Mouse (Mus musculus): Measurements from ENCODE around the gene Rragc. TPM values are rescaled to one million over a fixed set of nuclear protein-coding genes. Genes with fewer than 3 reads are reported as not detected.

Rragc gene
- polyA plus RNA-seq, 1 experiment, result 31.2 TPM

GRCm38 (mm10) chr4:123957891-123958290 lies 40.6 kb downstream of the Rragc start:
- TF ChIP-seq POLR2A (IDR thresholded peaks at IDR 0.05; ENCODE audit: borderline replicate concordance, control insufficient read depth, low read depth, low read length) (no peak), CTCF (IDR thresholded peaks at IDR 0.05; ENCODE audit: control insufficient read depth, insufficient read depth, low read length) (no peak)
- no peak overlapping the region for H3K27ac ChIP-seq (ENCODE audit: control insufficient read depth, insufficient read depth, low read depth, low read length, poor library complexity)
- 62% methylated on average over 4 of the region's 4 CpGs for whole genome bisulfite sequencing

GRCm38 (mm10) chr4:123960955-123961354 lies 43.7 kb downstream of the Rragc start:
- 58% methylated on average over 4 of the region's 4 CpGs for WGBS
- H3K4me1 ChIP-seq (ENCODE audit: control insufficient read depth, insufficient read depth, low read length), result no peaks in the 10 kb centered on the region

More at GRCm38 (mm10) chr4:123957891-123958290, 40.6 kb downstream of the Rragc start:
- no peaks in the 10 kb centered on the region for H3K4me1 ChIP-seq (ENCODE audit: control insufficient read depth, insufficient read depth, low read length)
- no peak overlapping the region for H3K4me3 ChIP-seq (replicated peaks; ENCODE audit: control insufficient read depth, low read depth, low read length)

GRCm38 (mm10) chr4:123962721-123963120 lies 45.5 kb downstream of the Rragc start:
- WGBS, result 56% methylated on average over 9 of the region's 9 CpGs
- no peak for TF ChIP-seq CTCF (IDR thresholded peaks at IDR 0.05; ENCODE audit: control insufficient read depth, insufficient read depth, low read length)
- TF ChIP-seq POLR2A (IDR thresholded peaks at IDR 0.05; ENCODE audit: borderline replicate concordance, control insufficient read depth, low read depth, low read length), result no peak
- no peak overlapping the region for H3K4me3 ChIP-seq (replicated peaks; ENCODE audit: control insufficient read depth, low read depth, low read length)
- no peak overlapping the region for H3K27ac ChIP-seq (ENCODE audit: control insufficient read depth, insufficient read depth, low read depth, low read length, poor library complexity)
- H3K4me1 ChIP-seq (ENCODE audit: control insufficient read depth, insufficient read depth, low read length), result no peaks in the 10 kb centered on the region

More at GRCm38 (mm10) chr4:123960955-123961354, 43.7 kb downstream of the Rragc start:
- Histone ChIP-seq H3K27ac (ENCODE audit: control insufficient read depth, insufficient read depth, low read depth, low read length, poor library complexity) (no peak overlapping the region), H3K4me3 (replicated peaks; ENCODE audit: control insufficient read depth, low read depth, low read length) (no peak overlapping the region)
- TF ChIP-seq POLR2A (IDR thresholded peaks at IDR 0.05; ENCODE audit: borderline replicate concordance, control insufficient read depth, low read depth, low read length) (no peak), CTCF (IDR thresholded peaks at IDR 0.05; ENCODE audit: control insufficient read depth, insufficient read depth, low read length) (no peak)

- Histone ChIP-seq H3K4me3 (replicated peaks; ENCODE audit: control insufficient read depth, low read depth, low read length) (no peak overlapping the region), H3K27ac (ENCODE audit: control insufficient read depth, insufficient read depth, low read depth, low read length, poor library complexity) (no peak overlapping the region), H3K4me1 (ENCODE audit: control insufficient read depth, insufficient read depth, low read length) (no peaks in the 10 kb centered on the region)
- 78% methylated on average over 8 of the region's 8 CpGs for WGBS
- TF ChIP-seq CTCF (IDR thresholded peaks at IDR 0.05; ENCODE audit: control insufficient read depth, insufficient read depth, low read length), result no peak
- TF ChIP-seq POLR2A (IDR thresholded peaks at IDR 0.05; ENCODE audit: borderline replicate concordance, control insufficient read depth, low read depth, low read length), result no peak
Observed at GRCm38 (mm10) chr4:123968663-123969321, 51.5 kb downstream of the Rragc start.

- TF ChIP-seq POLR2A (IDR thresholded peaks at IDR 0.05; ENCODE audit: borderline replicate concordance, control insufficient read depth, low read depth, low read length) (no peak), CTCF (IDR thresholded peaks at IDR 0.05; ENCODE audit: control insufficient read depth, insufficient read depth, low read length) (no peak)
- no peaks in the 10 kb centered on the region for H3K4me1 ChIP-seq (ENCODE audit: control insufficient read depth, insufficient read depth, low read length)
- 50% methylated on average over 7 of the region's 7 CpGs for WGBS
- H3K4me3 ChIP-seq (replicated peaks; ENCODE audit: control insufficient read depth, low read depth, low read length), result no peak overlapping the region
- H3K27ac ChIP-seq (ENCODE audit: control insufficient read depth, insufficient read depth, low read depth, low read length, poor library complexity), result no peak overlapping the region
Observed at GRCm38 (mm10) chr4:123969458-123969857, 52.2 kb downstream of the Rragc start.

GRCm38 (mm10) chr4:123971059-123971458 lies 53.8 kb downstream of the Rragc start:
- Histone ChIP-seq H3K4me3 (replicated peaks; ENCODE audit: control insufficient read depth, low read depth, low read length) (no peak overlapping the region), H3K4me1 (ENCODE audit: control insufficient read depth, insufficient read depth, low read length) (no peaks in the 10 kb centered on the region), H3K27ac (ENCODE audit: control insufficient read depth, insufficient read depth, low read depth, low read length, poor library complexity) (no peak overlapping the region)
- TF ChIP-seq POLR2A (IDR thresholded peaks at IDR 0.05; ENCODE audit: borderline replicate concordance, control insufficient read depth, low read depth, low read length) (no peak), CTCF (IDR thresholded peaks at IDR 0.05; ENCODE audit: control insufficient read depth, insufficient read depth, low read length) (peak; percentile 40; the same call in 1 of the 2 replicates)
- whole genome bisulfite sequencing, result 78% methylated on average over 4 of the region's 4 CpGs

- no peak for TF ChIP-seq POLR2A (IDR thresholded peaks at IDR 0.05; ENCODE audit: borderline replicate concordance, control insufficient read depth, low read depth, low read length)
- TF ChIP-seq CTCF (IDR thresholded peaks at IDR 0.05; ENCODE audit: control insufficient read depth, insufficient read depth, low read length), result no peak
- WGBS, result 25% methylated on average over 29 of the region's 29 CpGs
- no peaks in the 10 kb centered on the region for H3K4me1 ChIP-seq (ENCODE audit: control insufficient read depth, insufficient read depth, low read length)
- H3K27ac ChIP-seq (ENCODE audit: control insufficient read depth, insufficient read depth, low read depth, low read length, poor library complexity), result no peak overlapping the region; the same call in 1 of the 2 replicates
- no peak overlapping the region for H3K4me3 ChIP-seq (replicated peaks; ENCODE audit: control insufficient read depth, low read depth, low read length)
Observed at GRCm38 (mm10) chr4:123972423-123973049, 55.3 kb downstream of the Rragc start.

DNA sequence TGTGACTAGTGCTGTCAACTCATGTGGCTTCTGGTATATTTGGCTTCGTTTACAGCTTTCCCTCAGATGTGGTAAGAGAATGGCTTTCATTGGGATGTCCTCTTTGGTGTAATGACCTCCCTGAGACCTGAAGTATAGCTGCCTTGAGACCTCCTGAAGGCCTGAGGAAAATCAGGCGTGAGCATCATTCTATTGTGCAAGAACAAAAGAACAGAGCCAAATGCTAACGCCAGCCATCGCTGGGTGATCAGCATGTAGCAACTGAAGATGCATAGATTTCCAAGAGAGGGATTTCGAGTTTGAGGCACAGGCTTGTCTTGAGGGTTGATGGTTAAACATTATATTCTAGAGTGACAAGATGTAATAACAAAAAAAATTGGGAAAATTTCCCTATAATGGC lies 64.9 kb downstream of the Rragc start:
- Histone ChIP-seq H3K4me1 (ENCODE audit: control insufficient read depth, insufficient read depth, low read length) (no peaks in the 10 kb centered on the region), H3K4me3 (replicated peaks; ENCODE audit: control insufficient read depth, low read depth, low read length) (no peak overlapping the region), H3K27ac (ENCODE audit: control insufficient read depth, insufficient read depth, low read depth, low read length, poor library complexity) (no peak overlapping the region)
- no peak for TF ChIP-seq POLR2A (IDR thresholded peaks at IDR 0.05; ENCODE audit: borderline replicate concordance, control insufficient read depth, low read depth, low read length)
- TF ChIP-seq CTCF (IDR thresholded peaks at IDR 0.05; ENCODE audit: control insufficient read depth, insufficient read depth, low read length), result no peak
- WGBS, result 70% methylated on average over 5 of the region's 5 CpGs

Other genes with a start within 250 kb of the Rragc start
- gene Macf1, start 233.1 kb upstream of the Rragc start, polyA plus RNA-seq (2011; ENCODE audit: insufficient read depth, insufficient read length, low replicate concordance, missing spikeins), result 64.6 and 124 TPM in 2 replicates
- gene Ndufs5, start 199.2 kb upstream of the Rragc start, polyA plus RNA-seq (2011; ENCODE audit: insufficient read depth, insufficient read length, low replicate concordance, missing spikeins), result 79.0 and 95.2 TPM in 2 replicates
- gene Akirin1, start 167.1 kb upstream of the Rragc start, polyA plus RNA-seq (2011; ENCODE audit: insufficient read depth, insufficient read length, low replicate concordance, missing spikeins), result 11.8 and 13.1 TPM in 2 replicates
- 3.8 TPM in 1 of 2 replicates, not detected in the other for gene Rhbdl2, start 129.6 kb upstream of the Rragc start, polyA plus RNA-seq (2011; ENCODE audit: insufficient read depth, insufficient read length, low replicate concordance, missing spikeins)
- not detected in 2 replicates for gene 4933427I04Rik, start 57.8 kb upstream of the Rragc start, polyA plus RNA-seq (2011; ENCODE audit: insufficient read depth, insufficient read length, low replicate concordance, missing spikeins)
- 12.9 and 35.6 TPM in 2 replicates for gene Mycbp, start 12.6 kb upstream of the Rragc start, polyA plus RNA-seq (2011; ENCODE audit: insufficient read depth, insufficient read length, low replicate concordance, missing spikeins)
- not detected in 2 replicates for gene 4930535I16Rik, start 576 bp downstream of the Rragc start, polyA plus RNA-seq (2011; ENCODE audit: insufficient read depth, insufficient read length, low replicate concordance, missing spikeins)

Measured in bone marrow, adult 2 months (tissue).